Mouse (Mus musculus): Measurements from ENCODE around the gene Ceacam16.

Ceacam16 gene

DNA sequence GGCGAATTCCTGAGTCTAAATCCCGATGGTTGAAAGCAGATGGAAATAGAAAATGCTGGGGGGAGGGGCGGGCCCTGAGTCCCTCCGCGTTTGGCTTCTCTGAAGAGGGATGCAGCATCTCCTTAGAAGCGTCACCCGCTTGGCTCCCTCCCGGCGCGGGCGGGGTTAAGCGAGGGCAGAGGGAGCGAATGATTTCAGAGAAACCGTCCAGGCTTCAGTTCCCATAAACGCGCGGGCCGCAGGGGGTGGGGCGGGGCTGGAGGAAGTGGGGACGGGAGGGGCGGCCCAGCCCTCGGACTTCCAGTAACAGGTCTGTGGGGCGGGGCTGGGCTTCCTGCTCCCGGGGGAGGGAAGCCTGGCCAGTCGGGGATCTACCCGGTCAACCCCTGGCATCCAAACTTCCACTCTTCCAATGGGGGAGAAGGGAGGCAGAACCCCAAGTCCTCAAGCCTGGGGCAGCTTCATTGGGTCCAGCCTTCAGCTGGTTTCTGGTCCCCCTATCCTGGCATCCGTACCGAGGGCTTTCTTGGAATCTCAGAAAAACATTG is 44.8 kb downstream of the Ceacam16 start:
- DNase-seq (ENCODE audit: low spot score), result peak; percentile 63

DNA sequence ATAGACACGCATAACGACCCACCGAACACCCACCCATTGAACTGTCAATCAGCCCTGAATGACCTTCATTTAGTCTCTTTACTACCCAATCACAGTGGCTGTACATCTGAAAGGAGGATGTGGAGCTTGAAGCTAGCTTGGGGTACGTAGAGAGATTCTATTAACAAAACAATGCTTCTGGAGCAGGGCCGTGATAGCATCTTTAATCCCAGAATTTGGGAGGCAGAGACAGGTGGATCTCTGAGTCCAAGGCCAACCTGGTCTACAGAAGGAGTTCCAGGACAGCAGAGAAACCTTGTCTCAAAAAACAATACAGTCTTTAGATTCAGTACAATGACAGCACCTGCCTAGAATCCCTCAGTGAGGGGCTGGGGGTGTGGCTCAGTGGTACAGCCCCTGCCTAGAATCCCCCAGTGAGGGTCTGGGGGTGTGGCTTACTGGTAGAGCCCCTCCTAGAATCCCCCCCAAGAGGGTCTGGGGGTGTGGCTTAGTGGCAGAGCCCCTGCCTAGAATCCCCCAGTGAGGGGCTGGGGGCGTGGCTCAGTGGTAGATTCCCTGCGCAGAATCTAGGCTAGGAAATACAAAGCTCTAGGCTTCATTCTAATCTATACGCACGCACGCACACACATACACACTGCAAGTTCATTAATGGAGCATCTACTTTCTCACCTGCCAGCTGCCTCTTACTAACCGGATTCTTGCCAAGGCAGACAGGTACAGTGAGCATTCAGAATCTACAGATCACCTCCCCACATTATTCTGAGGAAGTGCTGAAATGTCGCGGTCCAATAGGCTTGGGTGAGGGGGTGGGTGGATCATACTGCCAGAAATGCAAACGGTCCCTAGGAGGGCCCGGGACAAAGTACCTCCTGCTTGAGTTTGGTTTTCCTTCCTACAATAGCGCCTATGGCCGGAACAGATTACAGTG is 45.5 kb downstream of the Ceacam16 start:
- no peak for DNase-seq (ENCODE audit: low spot score)

DNA sequence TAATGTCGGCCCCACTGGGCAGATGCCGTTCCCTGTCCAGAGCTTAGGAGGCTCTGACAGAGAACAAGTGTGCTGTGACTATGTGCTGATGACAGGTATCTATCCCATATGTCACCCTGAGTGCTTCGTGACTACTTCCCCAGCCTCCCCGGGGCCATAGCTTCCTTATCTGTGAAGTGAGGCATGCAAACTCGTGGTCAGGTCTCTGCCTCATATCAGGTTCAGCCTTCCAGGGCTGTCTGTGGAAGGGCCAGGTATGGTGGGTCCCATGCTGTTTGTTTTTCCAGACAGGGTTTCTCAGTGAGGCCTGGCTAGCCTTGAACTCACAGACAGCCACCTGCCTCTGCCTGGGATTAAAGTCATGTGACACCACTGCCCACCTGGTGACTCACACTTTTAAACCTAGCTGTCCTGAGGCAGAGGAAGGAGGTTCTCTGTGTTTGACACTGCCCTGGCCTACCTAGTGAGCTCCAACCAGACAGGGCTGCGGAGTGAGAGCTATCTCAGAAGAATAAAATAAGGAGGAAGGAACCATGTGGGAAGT is 47.4 kb downstream of the Ceacam16 start:
- no peak for DNase-seq (ENCODE audit: low spot score)

DNA sequence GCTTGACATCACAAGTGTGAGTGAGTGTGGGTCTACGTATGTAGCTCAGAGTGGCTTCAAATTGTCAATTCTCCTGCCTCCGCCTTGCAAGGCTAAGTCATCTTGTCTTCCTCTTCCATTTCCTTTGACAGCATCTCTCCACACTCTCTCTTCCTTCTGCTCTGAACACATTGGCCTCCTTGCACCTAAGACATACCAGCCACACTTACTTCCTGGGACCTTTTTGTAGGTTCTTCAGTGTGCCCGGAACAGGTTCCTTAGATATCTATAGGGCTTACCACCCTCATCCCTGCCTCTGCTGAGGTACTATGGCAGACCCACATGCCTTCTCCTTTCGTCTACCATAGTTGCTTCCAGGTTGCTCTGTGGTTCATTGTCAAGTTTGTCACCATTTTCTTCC is 47.9 kb downstream of the Ceacam16 start:
- DNase-seq (ENCODE audit: low spot score), result no peak

DNA sequence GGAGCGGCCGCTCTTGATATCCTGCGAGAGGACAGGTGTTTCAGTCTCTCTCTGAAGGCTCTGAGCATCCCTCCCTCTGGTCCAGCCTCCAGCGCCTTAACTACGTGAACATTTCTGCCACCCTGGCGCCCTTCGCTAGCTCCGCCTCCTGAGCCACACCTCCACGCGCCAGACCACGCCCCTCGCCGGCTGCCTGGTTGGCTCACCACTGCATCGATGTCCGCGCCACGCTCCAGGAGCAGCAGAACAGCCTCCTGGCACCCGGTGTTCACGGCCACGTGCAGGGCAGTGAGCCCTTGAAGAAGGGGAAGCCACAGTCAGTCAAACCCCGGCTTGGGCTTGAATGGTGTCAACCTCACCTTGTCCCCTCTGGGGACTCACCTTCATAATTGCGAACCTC is 50.0 kb downstream of the Ceacam16 start:
- no peak for DNase-seq (ENCODE audit: low spot score)

DNA sequence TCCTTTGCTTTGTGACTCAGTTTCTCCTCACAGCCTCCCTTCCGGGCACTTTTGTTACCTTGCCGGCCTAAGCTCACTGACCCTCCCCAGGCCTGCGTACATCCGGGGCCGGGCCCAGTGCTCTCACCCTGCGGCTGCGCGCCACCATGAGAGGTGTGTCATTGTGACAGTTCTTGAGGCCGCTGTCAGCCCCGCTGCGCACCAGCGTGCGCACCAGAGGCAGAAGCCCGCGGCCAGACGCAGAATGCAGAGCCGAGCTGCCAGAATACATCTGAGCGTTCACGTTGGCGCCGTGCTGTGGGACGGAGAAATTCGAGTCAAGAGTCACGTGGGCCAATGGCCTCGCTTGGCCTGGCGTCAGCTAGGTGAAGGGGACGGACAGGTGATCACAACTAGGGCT is 51.7 kb downstream of the Ceacam16 start:
- DNase-seq (ENCODE audit: low spot score), result no peak

DNA sequence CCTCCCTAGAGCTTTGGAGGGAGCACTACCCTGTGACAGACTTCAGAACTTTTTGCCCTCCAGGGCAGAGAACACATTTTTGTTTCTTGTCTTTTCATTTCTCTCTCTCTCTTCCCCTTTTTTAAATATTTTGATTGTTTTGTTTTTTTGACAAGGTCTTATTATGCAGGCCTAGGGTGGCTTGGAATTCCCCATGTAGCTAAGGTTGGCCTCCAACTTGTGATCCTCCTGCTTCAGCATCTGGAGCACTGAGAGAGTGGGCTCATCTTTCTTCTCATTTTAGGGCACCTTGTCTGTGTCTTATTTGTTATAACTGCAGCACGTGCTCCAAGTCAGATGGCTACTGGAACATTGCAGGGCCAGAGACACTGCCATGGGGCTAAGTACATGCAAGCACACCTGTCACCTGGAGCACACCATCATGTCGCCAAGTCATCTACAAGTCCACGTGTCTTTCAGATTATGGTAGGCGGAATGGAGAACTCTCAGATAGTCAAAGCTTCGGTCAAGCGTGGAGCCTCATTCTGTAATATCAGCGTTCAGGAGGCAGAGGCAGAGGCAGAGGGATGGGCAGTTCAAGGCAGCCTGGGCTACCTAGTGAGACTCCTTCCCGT is 54.6 kb downstream of the Ceacam16 start:
- no peak for DNase-seq (ENCODE audit: low spot score)

DNA sequence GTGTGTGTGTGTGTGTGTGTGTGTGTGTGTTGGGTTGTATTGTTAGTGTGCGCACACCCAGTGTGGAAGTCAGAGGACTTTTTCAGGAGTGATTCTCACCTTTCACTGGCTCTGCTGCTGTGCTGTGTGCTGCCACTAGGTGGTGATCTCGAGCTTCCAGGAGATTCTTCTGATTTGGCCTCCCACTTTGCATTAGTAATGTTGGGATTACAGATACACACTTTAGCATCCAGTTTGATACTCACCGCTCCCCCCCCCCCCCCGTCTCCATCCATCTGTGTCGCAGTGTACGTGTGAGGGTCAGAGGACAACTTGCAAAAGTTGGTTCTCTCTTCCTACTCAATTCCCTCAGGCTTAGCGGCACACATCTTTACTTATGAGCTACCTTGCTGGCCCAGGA is 58.1 kb downstream of the Ceacam16 start:
- DNase-seq (ENCODE audit: low spot score), result no peak
